Mouse (Mus musculus): ENCODE results near the gene Frrs1l.

GRCm38 (mm10) chr4:57021288-57021687, 31.1 kb upstream of the Frrs1l start:
- TF ChIP-seq CTCF (IDR thresholded peaks at IDR 0.05; ENCODE audit: borderline replicate concordance, insufficient read depth, low read length): no peak
- no peak for TF ChIP-seq POLR2A (IDR thresholded peaks at IDR 0.05; ENCODE audit: low read depth, low read length)

All from embryonic fibroblast, embryonic 13.5 days (primary cell).